Mouse (Mus musculus): ENCODE measurements around the gene Elmsan1. TPM values are rescaled to one million over a fixed set of nuclear protein-coding genes. Genes with fewer than 3 reads are reported as not detected.

The Elmsan1 gene
- polyA plus RNA-seq, 1 experiment = 26.1 TPM

DNA sequence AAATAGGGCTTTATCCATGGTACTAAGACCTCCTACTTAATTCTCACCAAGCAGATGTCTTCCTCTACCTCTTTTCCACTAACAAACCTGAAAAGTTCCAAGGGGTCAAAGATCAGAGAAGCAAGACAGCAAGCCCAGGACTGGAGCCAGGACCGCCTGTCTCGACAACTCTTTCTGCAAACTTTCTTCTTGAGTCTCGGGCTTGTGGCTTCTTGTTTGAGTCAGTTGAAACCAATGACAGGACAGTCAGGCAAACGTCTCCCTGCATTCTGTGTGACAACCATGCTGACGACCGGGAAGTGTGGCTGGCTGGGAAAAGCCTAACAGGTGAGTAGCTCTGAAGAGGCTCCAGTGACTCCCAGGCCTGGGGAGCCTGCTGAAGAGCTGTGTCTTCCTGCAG is 33.1 kb downstream of the Elmsan1 start:
- no peak for DNase-seq
- Histone ChIP-seq H3K27me3 (ENCODE audit: control insufficient read depth, insufficient read depth, low read length) (no peaks in the 10 kb centered on the region), H3K27ac (ENCODE audit: control insufficient read depth, insufficient read depth, low read length) (no peak overlapping the region), H3K4me3 (ENCODE audit: control insufficient read depth, insufficient read depth, low read length) (no peak overlapping the region), H3K4me1 (replicated peaks; ENCODE audit: control insufficient read depth, insufficient read depth, low read length) (peaks cover 34% of the 10 kb centered on the region), H3K36me3 (ENCODE audit: control insufficient read depth, insufficient read depth, low read length) (no peaks in the 10 kb centered on the region)
- 88% methylated on average over 6 of the region's 6 CpGs for WGBS
- no peak for TF ChIP-seq POLR2A (IDR thresholded peaks at IDR 0.05; ENCODE audit: control insufficient read depth, extremely low read depth, insufficient read depth, low read length, poor library complexity)
- TF ChIP-seq CTCF (IDR thresholded peaks at IDR 0.05; ENCODE audit: borderline replicate concordance, control insufficient read depth, extremely low read depth, insufficient read depth, low read length, poor library complexity) = no peak

- H3K27ac ChIP-seq (ENCODE audit: control insufficient read depth, insufficient read depth, low read length) = no peak overlapping the region
- DNase-seq = no peak
- no peaks in the 10 kb centered on the region for H3K36me3 ChIP-seq (ENCODE audit: control insufficient read depth, insufficient read depth, low read length)
- peaks cover 37% of the 10 kb centered on the region for H3K4me1 ChIP-seq (replicated peaks; ENCODE audit: control insufficient read depth, insufficient read depth, low read length)
- H3K4me3 ChIP-seq (ENCODE audit: control insufficient read depth, insufficient read depth, low read length) = no peak overlapping the region
- TF ChIP-seq POLR2A (IDR thresholded peaks at IDR 0.05; ENCODE audit: control insufficient read depth, extremely low read depth, insufficient read depth, low read length, poor library complexity) = no peak
- H3K27me3 ChIP-seq (ENCODE audit: control insufficient read depth, insufficient read depth, low read length) = no peaks in the 10 kb centered on the region
- WGBS = 96% methylated on average over 5 of the region's 5 CpGs
Measured at GRCm38 (mm10) chr12:84184979-84185378, 33.7 kb downstream of the Elmsan1 start.

GRCm38 (mm10) chr12:84181999-84182398 is 36.7 kb downstream of the Elmsan1 start:
- TF ChIP-seq CTCF (IDR thresholded peaks at IDR 0.05; ENCODE audit: borderline replicate concordance, control insufficient read depth, extremely low read depth, insufficient read depth, low read length, poor library complexity) = no peak
- TF ChIP-seq POLR2A (IDR thresholded peaks at IDR 0.05; ENCODE audit: control insufficient read depth, extremely low read depth, insufficient read depth, low read length, poor library complexity) = no peak
- Histone ChIP-seq H3K4me3 (ENCODE audit: control insufficient read depth, insufficient read depth, low read length) (no peak overlapping the region), H3K27ac (ENCODE audit: control insufficient read depth, insufficient read depth, low read length) (no peak overlapping the region), H3K36me3 (ENCODE audit: control insufficient read depth, insufficient read depth, low read length) (no peaks in the 10 kb centered on the region), H3K27me3 (ENCODE audit: control insufficient read depth, insufficient read depth, low read length) (no peaks in the 10 kb centered on the region), H3K4me1 (replicated peaks; ENCODE audit: control insufficient read depth, insufficient read depth, low read length) (peaks cover 40% of the 10 kb centered on the region)
- WGBS = 93% methylated on average over 6 of the region's 6 CpGs
- DNase-seq = no peak

GRCm38 (mm10) chr12:84180701-84181435 is 37.8 kb downstream of the Elmsan1 start:
- no peak overlapping the region for H3K4me3 ChIP-seq (ENCODE audit: control insufficient read depth, insufficient read depth, low read length)
- no peaks in the 10 kb centered on the region for H3K36me3 ChIP-seq (ENCODE audit: control insufficient read depth, insufficient read depth, low read length)
- 48% methylated on average over 8 of the region's 8 CpGs for WGBS
- no peaks in the 10 kb centered on the region for H3K27me3 ChIP-seq (ENCODE audit: control insufficient read depth, insufficient read depth, low read length)
- H3K4me1 ChIP-seq (replicated peaks; ENCODE audit: control insufficient read depth, insufficient read depth, low read length) = peaks cover 50% of the 10 kb centered on the region
- DNase-seq = no peak
- H3K27ac ChIP-seq (ENCODE audit: control insufficient read depth, insufficient read depth, low read length) = no peak overlapping the region
- no peak for TF ChIP-seq POLR2A (IDR thresholded peaks at IDR 0.05; ENCODE audit: control insufficient read depth, extremely low read depth, insufficient read depth, low read length, poor library complexity)
- TF ChIP-seq CTCF (IDR thresholded peaks at IDR 0.05; ENCODE audit: borderline replicate concordance, control insufficient read depth, extremely low read depth, insufficient read depth, low read length, poor library complexity) = no peak

DNA sequence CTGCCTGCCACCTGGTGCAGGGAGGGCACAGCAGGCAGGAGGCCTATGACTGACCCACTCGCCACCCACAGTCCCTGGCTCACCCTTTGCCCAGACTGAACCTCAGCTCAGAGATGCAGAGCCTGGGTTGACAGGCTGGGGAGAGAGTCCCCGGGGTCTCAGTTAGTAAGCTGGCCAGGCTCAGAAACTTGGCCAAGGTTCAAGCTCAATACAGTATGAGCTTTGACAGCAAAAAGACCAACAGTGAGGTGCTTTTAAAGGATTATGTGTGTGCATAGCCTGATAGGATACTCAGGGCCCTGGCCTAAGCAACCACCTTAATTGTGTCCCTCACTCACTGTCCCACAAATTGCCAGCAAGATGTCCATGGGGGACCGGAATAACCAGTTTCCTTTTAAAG is 38.6 kb downstream of the Elmsan1 start:
- no peak for TF ChIP-seq POLR2A (IDR thresholded peaks at IDR 0.05; ENCODE audit: control insufficient read depth, extremely low read depth, insufficient read depth, low read length, poor library complexity)
- TF ChIP-seq CTCF (IDR thresholded peaks at IDR 0.05; ENCODE audit: borderline replicate concordance, control insufficient read depth, extremely low read depth, insufficient read depth, low read length, poor library complexity) = no peak
- Histone ChIP-seq H3K4me1 (replicated peaks; ENCODE audit: control insufficient read depth, insufficient read depth, low read length) (peaks cover 55% of the 10 kb centered on the region), H3K27ac (ENCODE audit: control insufficient read depth, insufficient read depth, low read length) (no peak overlapping the region), H3K27me3 (ENCODE audit: control insufficient read depth, insufficient read depth, low read length) (no peaks in the 10 kb centered on the region), H3K36me3 (ENCODE audit: control insufficient read depth, insufficient read depth, low read length) (no peaks in the 10 kb centered on the region), H3K4me3 (ENCODE audit: control insufficient read depth, insufficient read depth, low read length) (no peak overlapping the region)
- no peak for DNase-seq
- WGBS = 89% methylated on average over 3 of the region's 3 CpGs

- no peaks in the 10 kb centered on the region; the same call in 1 of the 2 replicates for H3K36me3 ChIP-seq (ENCODE audit: control insufficient read depth, insufficient read depth, low read length)
- no peak overlapping the region for H3K27ac ChIP-seq (ENCODE audit: control insufficient read depth, insufficient read depth, low read length)
- peaks cover 64% of the 10 kb centered on the region for H3K4me1 ChIP-seq (replicated peaks; ENCODE audit: control insufficient read depth, insufficient read depth, low read length)
- no peak for DNase-seq
- no peaks in the 10 kb centered on the region for H3K27me3 ChIP-seq (ENCODE audit: control insufficient read depth, insufficient read depth, low read length)
- WGBS = 91% methylated on average over 10 of the region's 10 CpGs
- no peak overlapping the region for H3K4me3 ChIP-seq (ENCODE audit: control insufficient read depth, insufficient read depth, low read length)
- TF ChIP-seq POLR2A (IDR thresholded peaks at IDR 0.05; ENCODE audit: control insufficient read depth, extremely low read depth, insufficient read depth, low read length, poor library complexity) (no peak), CTCF (IDR thresholded peaks at IDR 0.05; ENCODE audit: borderline replicate concordance, control insufficient read depth, extremely low read depth, insufficient read depth, low read length, poor library complexity) (no peak)
Measured at GRCm38 (mm10) chr12:84178652-84179445, 39.8 kb downstream of the Elmsan1 start.
